Mouse (Mus musculus) 3T3-L1 (cell line): Measurements from ENCODE around the gene Camsap2.

Experiments used
- DNase-seq: peaks from one replicate; pipeline ENCODE4 v3.0.0-alpha.2; 2015; ENCODE audit warnings: low read depth, low spot score

Camsap2 gene

GRCm38 (mm10) chr1:136345454-136346372 is at the start of gene Camsap2:
Gene Camsap2, minus strand, starts transcription at chr1:136346104.
- DNase-seq = peak; percentile 90

DNA sequence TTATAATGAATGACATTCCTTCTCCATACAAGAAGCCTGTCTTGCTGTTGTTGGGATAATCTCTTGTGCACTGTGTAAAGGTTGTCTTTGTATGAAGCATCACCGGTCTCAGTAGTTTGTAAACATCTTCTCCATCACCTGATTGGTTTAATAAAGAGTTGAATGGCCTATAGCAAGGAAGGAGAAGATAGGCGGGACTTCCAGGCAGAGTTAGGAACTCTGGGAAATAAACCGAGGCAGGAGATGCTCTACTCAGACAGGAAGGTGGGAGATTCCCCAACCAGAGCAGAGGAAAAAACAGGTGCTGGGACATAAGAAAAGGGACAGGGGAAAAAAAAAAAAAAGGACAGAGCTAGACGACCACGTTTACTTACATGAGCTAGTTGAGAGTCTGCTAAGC is 49.2 kb upstream of the Camsap2 start:
- no peak for DNase-seq

GRCm38 (mm10) chr1:136394506-136394905 is 48.6 kb upstream of the Camsap2 start:
- DNase-seq = no peak

- DNase-seq = no peak
Observed at GRCm38 (mm10) chr1:136386914-136387313, 41.0 kb upstream of the Camsap2 start.

DNA sequence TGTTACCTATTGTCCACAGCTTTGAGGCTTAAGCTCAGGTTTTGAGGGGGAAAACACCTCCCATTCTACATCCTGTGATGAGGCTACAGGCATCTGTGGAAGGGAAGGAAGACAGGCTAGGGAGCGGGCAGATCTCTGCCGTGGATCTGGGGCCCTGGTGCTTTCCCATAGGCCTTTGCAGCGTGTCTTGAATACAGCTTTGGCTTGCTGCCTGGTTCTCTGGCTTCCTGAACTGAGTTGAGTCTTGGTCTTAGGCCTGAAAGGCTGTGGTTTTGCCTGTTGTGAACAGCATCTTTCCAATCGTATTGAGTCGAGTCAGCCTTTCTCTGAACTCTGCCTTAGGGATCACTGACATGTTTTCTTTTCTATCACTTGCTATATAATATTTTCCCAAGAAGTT is 35.7 kb upstream of the Camsap2 start:
- DNase-seq = no peak

- DNase-seq = no peak
Observed at GRCm38 (mm10) chr1:136381169-136381568, 35.3 kb upstream of the Camsap2 start.

DNA sequence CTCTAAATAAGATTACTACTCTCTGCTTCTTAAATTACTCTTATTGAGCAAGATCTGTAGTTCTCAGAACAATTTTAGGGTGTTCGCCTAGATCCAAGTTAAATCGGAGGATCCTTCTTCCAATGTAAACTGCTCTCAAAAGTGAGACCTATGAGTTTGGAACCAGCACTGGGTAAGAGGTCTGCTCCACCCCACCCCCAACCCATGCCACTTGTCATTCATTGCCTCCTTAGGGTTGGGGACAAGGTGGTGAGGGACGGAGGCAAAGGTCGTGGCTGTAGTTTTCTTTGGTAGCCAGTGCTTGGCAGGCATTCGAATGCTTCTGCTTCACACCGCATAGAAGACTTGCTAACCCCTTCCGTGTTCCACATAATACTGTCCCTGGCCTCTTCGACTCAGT is 34.7 kb upstream of the Camsap2 start:
- no peak for DNase-seq

GRCm38 (mm10) chr1:136380161-136380560 is 34.3 kb upstream of the Camsap2 start:
- DNase-seq = no peak

DNA sequence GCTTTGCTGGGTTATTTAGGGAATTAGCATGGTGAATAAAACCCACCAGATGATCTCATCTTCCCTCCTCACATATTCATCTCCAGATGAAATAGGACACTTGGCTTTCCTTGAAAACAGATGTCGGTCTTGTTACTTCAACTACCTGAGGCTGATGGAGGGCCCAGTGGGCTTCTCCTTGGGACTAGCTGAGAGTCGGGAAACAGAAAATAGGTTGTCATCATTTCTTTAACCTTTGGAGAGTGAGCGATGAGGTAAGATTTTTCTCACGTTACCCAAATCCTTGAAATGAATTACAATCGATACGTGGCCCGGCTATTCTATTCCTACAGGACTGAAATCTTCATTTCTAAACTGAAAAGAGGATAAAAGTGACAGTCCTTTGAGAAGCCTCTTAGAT is 33.4 kb upstream of the Camsap2 start:
- DNase-seq = no peak

- DNase-seq = no peak
Observed at GRCm38 (mm10) chr1:136365986-136366385, 20.1 kb upstream of the Camsap2 start.

DNA sequence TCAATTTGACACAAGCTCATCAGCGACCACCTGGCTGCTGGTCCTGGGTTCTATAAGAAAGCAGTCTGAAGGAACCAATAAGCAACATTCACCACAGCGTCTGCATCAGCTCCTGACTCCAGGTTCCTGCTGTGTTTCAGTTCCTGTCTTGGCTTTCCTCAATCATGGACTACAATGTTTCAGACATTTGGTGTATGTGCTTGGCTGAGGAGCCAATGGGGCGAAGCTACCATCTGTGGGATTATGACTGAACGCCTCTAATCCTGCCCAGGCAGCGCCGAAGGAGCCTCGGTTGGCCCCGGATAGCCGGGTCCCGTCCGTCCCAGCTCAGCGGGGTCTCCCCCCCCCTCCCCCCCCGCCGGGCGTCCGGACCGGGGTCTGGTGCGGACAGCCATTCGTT is 18.8 kb upstream of the Camsap2 start:
- DNase-seq = no peak

GRCm38 (mm10) chr1:136363035-136363434 is 17.1 kb upstream of the Camsap2 start:
- DNase-seq = no peak

GRCm38 (mm10) chr1:136362567-136362966 is 16.7 kb upstream of the Camsap2 start:
- no peak for DNase-seq

- no peak for DNase-seq
Observed at GRCm38 (mm10) chr1:136361373-136361772, 15.5 kb upstream of the Camsap2 start.

- no peak for DNase-seq
Observed at GRCm38 (mm10) chr1:136360909-136361308, 15.0 kb upstream of the Camsap2 start.

- DNase-seq = no peak
Observed at GRCm38 (mm10) chr1:136358841-136359360, 13.0 kb upstream of the Camsap2 start.

GRCm38 (mm10) chr1:136355651-136356050 is 9.7 kb upstream of the Camsap2 start:
- DNase-seq = peak; percentile 63

- no peak for DNase-seq
Observed at GRCm38 (mm10) chr1:136350699-136351200, 4.8 kb upstream of the Camsap2 start.

DNA sequence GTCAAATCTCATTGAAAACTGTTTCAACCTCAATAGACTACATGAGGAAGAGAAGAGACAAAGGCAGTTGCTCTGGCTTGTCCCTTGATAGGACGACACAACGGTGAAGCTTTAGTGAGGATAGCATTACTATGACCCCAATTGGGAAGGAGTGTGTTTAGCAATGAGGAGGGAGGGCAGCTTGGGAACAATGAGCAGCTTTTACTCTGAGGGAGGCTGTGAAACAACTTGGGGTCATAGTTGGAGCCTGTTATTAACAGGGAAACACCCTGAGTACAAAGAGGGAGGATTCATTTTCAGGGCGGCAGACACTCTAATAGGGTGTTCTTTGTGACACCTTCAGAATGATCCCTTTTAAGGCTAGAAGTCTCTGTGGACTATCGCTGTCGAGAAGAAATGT is 2.2 kb upstream of the Camsap2 start:
- DNase-seq = no peak

DNA sequence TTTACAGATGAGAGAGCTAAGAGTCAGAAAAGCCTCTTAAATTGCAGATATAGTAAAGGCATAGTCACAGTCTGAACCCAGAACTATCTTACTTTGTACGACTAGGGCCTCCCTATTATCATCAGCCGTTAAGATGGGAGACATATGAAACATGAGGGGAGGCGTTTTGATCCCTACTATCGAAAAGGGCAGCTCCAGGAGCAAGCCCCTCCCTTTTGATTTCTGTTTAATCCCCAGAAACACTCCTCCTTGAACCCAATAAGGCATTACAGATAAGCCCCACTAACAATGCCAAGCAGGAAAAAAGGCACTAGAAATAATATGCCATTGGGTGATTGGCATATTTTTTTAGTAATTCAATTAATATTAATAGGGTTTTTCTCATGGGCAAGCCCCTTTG is 1.2 kb upstream of the Camsap2 start:
- no peak for DNase-seq

DNA sequence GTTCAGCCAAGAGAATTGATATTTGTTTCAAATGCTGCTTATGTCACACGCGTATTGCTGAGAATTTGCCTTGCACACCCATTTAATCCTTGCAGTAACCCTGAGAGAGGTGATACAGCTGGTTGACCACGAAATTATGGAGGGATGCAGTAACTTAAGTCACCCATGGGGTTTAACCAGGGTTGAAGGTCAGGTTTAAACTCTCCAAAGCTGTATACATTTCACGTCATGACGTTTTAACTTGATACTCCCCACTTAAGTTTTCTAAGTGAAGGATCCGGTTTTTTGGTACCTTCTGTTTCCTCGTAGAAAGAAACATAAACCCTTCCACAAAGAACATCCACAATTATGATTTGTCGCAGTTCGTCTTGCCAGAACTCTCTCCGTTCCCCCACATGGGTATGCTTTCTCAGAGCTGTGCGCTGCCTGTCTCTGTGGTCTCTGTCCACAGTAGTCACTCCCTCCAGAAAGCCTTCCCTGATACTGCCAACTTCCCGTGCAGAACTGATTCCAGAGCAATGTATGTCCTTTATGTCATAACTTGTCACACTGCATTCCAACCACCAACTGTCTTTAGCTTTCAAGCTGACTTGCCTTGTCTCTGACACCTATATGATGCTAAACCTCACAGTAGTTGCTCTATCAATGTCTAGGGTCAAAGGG is 600 bp upstream of the Camsap2 start:
- peak; percentile 47 for DNase-seq

GRCm38 (mm10) chr1:136344768-136345453 is 993 bp downstream of the Camsap2 start:
- DNase-seq = peak; percentile 45
